Mouse (Mus musculus) hindbrain, embryonic 13.5 days (tissue): Measurements from ENCODE around the gene Stk38l. TPM values are rescaled to one million over a fixed set of nuclear protein-coding genes. Genes with fewer than 3 reads are reported as not detected.

Experiments
- ATAC-seq: fragments of 200-750 bp; cut with Nextera tagmentation; 2 replicates; pipeline ENCODE4 v1.8.0; 2017; ENCODE audit warnings: moderate TSS enrichment; ENCODE audit not compliant: low FRiP score
- H3K27ac ChIP-seq: fragments of 300-500 bp; sonication (generic); 2 replicates; pipeline ENCODE4 v1.5.1; 2015; ENCODE audit warnings: inconsistent platforms, mild to moderate bottlenecking, moderate library complexity
- H3K27me3 ChIP-seq: fragments of 300-500 bp; sonication (generic); 2 replicates; pipeline ENCODE4 v1.6.1; 2015; ENCODE audit warnings: mild to moderate bottlenecking, inconsistent platforms
- H3K36me3 ChIP-seq: fragments of 300-500 bp; sonication (generic); 2 replicates; pipeline ENCODE4 v1.6.1; 2015; ENCODE audit warnings: mild to moderate bottlenecking, inconsistent platforms
- H3K4me1 ChIP-seq: fragments of 300-500 bp; sonication (generic); replicated peaks from 2 replicates; pipeline ENCODE4 v1.6.1; 2015; ENCODE audit warnings: inconsistent platforms
- H3K4me2 ChIP-seq: fragments of 300-500 bp; sonication (generic); 2 replicates; pipeline ENCODE4 v1.6.1; 2015; ENCODE audit warnings: inconsistent platforms, mild to moderate bottlenecking, moderate library complexity
- H3K4me3 ChIP-seq: fragments of 300-500 bp; sonication (generic); 2 replicates; pipeline ENCODE4 v1.5.1; 2015; ENCODE audit warnings: mild to moderate bottlenecking, inconsistent platforms
- H3K9ac ChIP-seq: fragments of 300-500 bp; sonication (generic); 2 replicates; pipeline ENCODE4 v1.6.1; 2015; ENCODE audit warnings: mild to moderate bottlenecking, inconsistent platforms
- H3K9me3 ChIP-seq: fragments of 300-500 bp; sonication (generic); 2 replicates; pipeline ENCODE4 v1.6.1; 2016; ENCODE audit warnings: inconsistent platforms
- WGBS: fragments of 180-500 bp; shearing (Covaris S2); methylation state at CpG from one replicate; pipeline ENCODE4 v1.1.7; 2015; 5-methylcytosine and 5-hydroxymethylcytosine counted together
- polyA plus RNA-seq: library from polyadenylated mRNA; unstranded; fragments of >200 nt; fragmentation: Nextera tagmentation; extraction: Ambion mirVana; gene quantifications from 2 replicates; pipeline ENCODE4 v1.2.1, GENCODE M21; 2015

The Stk38l gene
- polyA plus RNA-seq, 1 experiment from 2014 or later = 15.9 TPM

- no peak overlapping the region for H3K4me2 ChIP-seq
- H3K9ac ChIP-seq = no peak overlapping the region
- H3K27ac ChIP-seq = no peak overlapping the region
- H3K4me3 ChIP-seq = no peak overlapping the region
- H3K9me3 ChIP-seq = no peaks in the 10 kb centered on the region
- WGBS = 74% methylated on average over 11 of the region's 11 CpGs
- no peaks in the 10 kb centered on the region for H3K4me1 ChIP-seq
- ATAC-seq = no peak
- H3K36me3 ChIP-seq = no peaks in the 10 kb centered on the region
- H3K27me3 ChIP-seq = no peaks in the 10 kb centered on the region
Observed at GRCm38 (mm10) chr6:146702126-146702881, 22.5 kb upstream of the Stk38l start.

- no peaks in the 10 kb centered on the region for H3K9me3 ChIP-seq
- H3K27ac ChIP-seq = no peak overlapping the region
- H3K27me3 ChIP-seq = no peaks in the 10 kb centered on the region
- no peak overlapping the region for H3K4me2 ChIP-seq
- no peak overlapping the region for H3K4me3 ChIP-seq
- no peak overlapping the region for H3K9ac ChIP-seq
- H3K4me1 ChIP-seq = no peaks in the 10 kb centered on the region
- no peak for ATAC-seq
- H3K36me3 ChIP-seq = no peaks in the 10 kb centered on the region
- 93% methylated on average over 3 of the region's 3 CpGs for WGBS
Observed at GRCm38 (mm10) chr6:146703351-146703750, 21.4 kb upstream of the Stk38l start.

- H3K9ac ChIP-seq = no peak overlapping the region
- WGBS = 91% methylated on average over 1 of the region's 1 CpGs
- no peaks in the 10 kb centered on the region for H3K27me3 ChIP-seq
- ATAC-seq = no peak
- no peaks in the 10 kb centered on the region for H3K36me3 ChIP-seq
- no peaks in the 10 kb centered on the region for H3K9me3 ChIP-seq
- no peak overlapping the region for H3K27ac ChIP-seq
- H3K4me3 ChIP-seq = no peak overlapping the region
- no peak overlapping the region for H3K4me2 ChIP-seq
- no peaks in the 10 kb centered on the region for H3K4me1 ChIP-seq
Observed at GRCm38 (mm10) chr6:146705631-146706030, 19.2 kb upstream of the Stk38l start.

GRCm38 (mm10) chr6:146719606-146720005, 5.2 kb upstream of the Stk38l start:
- no peak overlapping the region for H3K9ac ChIP-seq
- H3K36me3 ChIP-seq = no peaks in the 10 kb centered on the region
- no peaks in the 10 kb centered on the region for H3K9me3 ChIP-seq
- H3K4me2 ChIP-seq = no peak overlapping the region
- H3K27me3 ChIP-seq = 0 out of 2 replicates have a peak, but pooled peaks cover 6% of the 10 kb centered on the region
- no peak overlapping the region for H3K4me3 ChIP-seq
- WGBS = 76% methylated on average over 1 of the region's 1 CpGs
- H3K27ac ChIP-seq = no peak overlapping the region
- no peak for ATAC-seq
- H3K4me1 ChIP-seq = no peaks in the 10 kb centered on the region

- Histone ChIP-seq H3K4me1 (peaks cover 7% of the 10 kb centered on the region; the same call in 1 of the 2 replicates), H3K4me3 (no peak overlapping the region), H3K4me2 (no peak overlapping the region), H3K9me3 (no peaks in the 10 kb centered on the region), H3K27me3 (no peaks in the 10 kb centered on the region), H3K27ac (no peak overlapping the region), H3K9ac (no peak overlapping the region), H3K36me3 (no peaks in the 10 kb centered on the region)
- whole genome bisulfite sequencing = 94% methylated on average over 3 of the region's 3 CpGs
- no peak for ATAC-seq
Observed at GRCm38 (mm10) chr6:146723805-146724204, 990 bp upstream of the Stk38l start.

- H3K4me2 ChIP-seq = peak overlapping the region; percentile 84
- H3K27ac ChIP-seq = peak overlapping the region; percentile 91
- no peaks in the 10 kb centered on the region for H3K9me3 ChIP-seq
- H3K27me3 ChIP-seq = no peaks in the 10 kb centered on the region
- H3K9ac ChIP-seq = peak overlapping the region; percentile 83
- no peaks in the 10 kb centered on the region for H3K36me3 ChIP-seq
- peaks cover 7% of the 10 kb centered on the region; the same call in 1 of the 2 replicates for H3K4me1 ChIP-seq
- under 1% methylated on average over 30 of the region's 30 CpGs for WGBS
- H3K4me3 ChIP-seq = peak overlapping the region; percentile 76
- ATAC-seq = peak; percentile 57; the same call in 1 of the 2 replicates
Observed at GRCm38 (mm10) chr6:146725384-146725791, 593 bp downstream of the Stk38l start.

GRCm38 (mm10) chr6:146731031-146731430, 6.2 kb downstream of the Stk38l start:
- no peaks in the 10 kb centered on the region for H3K9me3 ChIP-seq
- ATAC-seq = no peak

GRCm38 (mm10) chr6:146731692-146732091, 6.9 kb downstream of the Stk38l start:
- no peak overlapping the region for H3K4me2 ChIP-seq
- H3K9ac ChIP-seq = no peak overlapping the region
- no peak overlapping the region for H3K27ac ChIP-seq
- no peaks in the 10 kb centered on the region for H3K36me3 ChIP-seq
- WGBS = 45% methylated on average over 2 of the region's 2 CpGs
- peaks cover 16% of the 10 kb centered on the region for H3K4me1 ChIP-seq
- no peaks in the 10 kb centered on the region for H3K9me3 ChIP-seq
- no peaks in the 10 kb centered on the region for H3K27me3 ChIP-seq
- H3K4me3 ChIP-seq = no peak overlapping the region
- ATAC-seq = peak; percentile 66; the same call in 1 of the 2 replicates

More at GRCm38 (mm10) chr6:146731031-146731430, 6.2 kb downstream of the Stk38l start:
- Histone ChIP-seq H3K36me3 (no peaks in the 10 kb centered on the region), H3K27ac (no peak overlapping the region), H3K4me2 (no peak overlapping the region), H3K9ac (no peak overlapping the region), H3K4me3 (no peak overlapping the region), H3K4me1 (peaks cover 16% of the 10 kb centered on the region), H3K27me3 (no peaks in the 10 kb centered on the region)
- 91% methylated on average over 1 of the region's 1 CpGs for WGBS

GRCm38 (mm10) chr6:146732232-146732631, 7.4 kb downstream of the Stk38l start:
- Histone ChIP-seq H3K27me3 (no peaks in the 10 kb centered on the region), H3K4me3 (no peak overlapping the region), H3K4me1 (peaks cover 16% of the 10 kb centered on the region), H3K9me3 (no peaks in the 10 kb centered on the region), H3K27ac (no peak overlapping the region), H3K36me3 (no peaks in the 10 kb centered on the region), H3K9ac (no peak overlapping the region), H3K4me2 (no peak overlapping the region)
- WGBS = 76% methylated on average over 3 of the region's 3 CpGs
- ATAC-seq = no peak

GRCm38 (mm10) chr6:146732676-146733075, 7.9 kb downstream of the Stk38l start:
- H3K9me3 ChIP-seq = no peaks in the 10 kb centered on the region
- H3K4me3 ChIP-seq = no peak overlapping the region
- no peak for ATAC-seq
- no peak overlapping the region for H3K27ac ChIP-seq
- H3K4me1 ChIP-seq = peaks cover 16% of the 10 kb centered on the region
- H3K36me3 ChIP-seq = no peaks in the 10 kb centered on the region
- WGBS = 47% methylated on average over 1 of the region's 1 CpGs
- no peak overlapping the region for H3K4me2 ChIP-seq
- H3K9ac ChIP-seq = no peak overlapping the region
- H3K27me3 ChIP-seq = no peaks in the 10 kb centered on the region

- no peak overlapping the region for H3K27ac ChIP-seq
- H3K27me3 ChIP-seq = no peaks in the 10 kb centered on the region
- H3K4me2 ChIP-seq = no peak overlapping the region
- H3K36me3 ChIP-seq = no peaks in the 10 kb centered on the region
- ATAC-seq = no peak
- H3K4me1 ChIP-seq = peaks cover 16% of the 10 kb centered on the region
- no peak overlapping the region for H3K9ac ChIP-seq
- no peaks in the 10 kb centered on the region for H3K9me3 ChIP-seq
- H3K4me3 ChIP-seq = no peak overlapping the region
- WGBS = 64% methylated on average over 1 of the region's 1 CpGs
Observed at GRCm38 (mm10) chr6:146733554-146733953, 8.8 kb downstream of the Stk38l start.

- Histone ChIP-seq H3K9ac (no peak overlapping the region), H3K27ac (no peak overlapping the region), H3K9me3 (no peaks in the 10 kb centered on the region), H3K4me3 (no peak overlapping the region), H3K4me1 (0 out of 2 replicates have a peak, but pooled peaks cover 7% of the 10 kb centered on the region), H3K27me3 (no peaks in the 10 kb centered on the region), H3K4me2 (no peak overlapping the region), H3K36me3 (no peaks in the 10 kb centered on the region)
- 87% methylated on average over 1 of the region's 1 CpGs for WGBS
- ATAC-seq = no peak
Observed at GRCm38 (mm10) chr6:146738889-146739288, 14.1 kb downstream of the Stk38l start.

GRCm38 (mm10) chr6:146740724-146741123, 15.9 kb downstream of the Stk38l start:
- no peak overlapping the region for H3K27ac ChIP-seq
- 0 out of 2 replicates have a peak, but pooled peaks cover 7% of the 10 kb centered on the region for H3K4me1 ChIP-seq
- no peak overlapping the region for H3K9ac ChIP-seq
- no peak overlapping the region for H3K4me2 ChIP-seq
- no peak overlapping the region for H3K4me3 ChIP-seq
- no peaks in the 10 kb centered on the region for H3K9me3 ChIP-seq
- no peak for ATAC-seq
- no peaks in the 10 kb centered on the region for H3K36me3 ChIP-seq
- no peaks in the 10 kb centered on the region for H3K27me3 ChIP-seq
